Mouse (Mus musculus): ENCODE results near the gene Etfbkmt. TPM values are rescaled to one million over a fixed set of nuclear protein-coding genes. Genes with fewer than 3 reads are reported as not detected.

Etfbkmt gene
- polyA plus RNA-seq, 1 experiment = 6.2 TPM

- H3K4me3 ChIP-seq (replicated peaks; ENCODE audit: control insufficient read depth, low read depth, low read length) = no peak overlapping the region
- H3K27ac ChIP-seq (ENCODE audit: control insufficient read depth, insufficient read depth, low read depth, low read length, poor library complexity) = no peak overlapping the region
- no peaks in the 10 kb centered on the region; the same call in 1 of the 2 replicates for H3K4me1 ChIP-seq (ENCODE audit: control insufficient read depth, insufficient read depth, low read length)
- 65% methylated on average over 3 of the region's 3 CpGs for whole genome bisulfite sequencing
- no peak for TF ChIP-seq POLR2A (IDR thresholded peaks at IDR 0.05; ENCODE audit: borderline replicate concordance, control insufficient read depth, low read depth, low read length)
- TF ChIP-seq CTCF (IDR thresholded peaks at IDR 0.05; ENCODE audit: control insufficient read depth, insufficient read depth, low read length) = no peak
Measured at GRCm38 (mm10) chr6:149197116-149197515, 57.5 kb downstream of the Etfbkmt start.

GRCm38 (mm10) chr6:149198572-149198971, 58.9 kb downstream of the Etfbkmt start:
- Histone ChIP-seq H3K4me1 (ENCODE audit: control insufficient read depth, insufficient read depth, low read length) (no peaks in the 10 kb centered on the region), H3K4me3 (replicated peaks; ENCODE audit: control insufficient read depth, low read depth, low read length) (no peak overlapping the region), H3K27ac (ENCODE audit: control insufficient read depth, insufficient read depth, low read depth, low read length, poor library complexity) (no peak overlapping the region)
- TF ChIP-seq CTCF (IDR thresholded peaks at IDR 0.05; ENCODE audit: control insufficient read depth, insufficient read depth, low read length) = no peak
- TF ChIP-seq POLR2A (IDR thresholded peaks at IDR 0.05; ENCODE audit: borderline replicate concordance, control insufficient read depth, low read depth, low read length) = no peak

Other genes starting within 250 kb of the Etfbkmt start
- gene Caprin2, start 243.6 kb upstream of the Etfbkmt start, polyA plus RNA-seq (2011; ENCODE audit: insufficient read depth, insufficient read length, low replicate concordance, missing spikeins) = 9.6 and 16.0 TPM in 2 replicates
- 22.2 and 39.9 TPM in 2 replicates for gene Sinhcaf, start 193.4 kb upstream of the Etfbkmt start, polyA plus RNA-seq (2011; ENCODE audit: insufficient read depth, insufficient read length, low replicate concordance, missing spikeins)
- gene Dennd5b, start 38.2 kb upstream of the Etfbkmt start, polyA plus RNA-seq (2011; ENCODE audit: insufficient read depth, insufficient read length, low replicate concordance, missing spikeins) = 1.4 and 3.0 TPM in 2 replicates
- not detected in 2 replicates for gene Gm10203, start 9.7 kb upstream of the Etfbkmt start, polyA plus RNA-seq (2011; ENCODE audit: insufficient read depth, insufficient read length, low replicate concordance, missing spikeins)
- 2.6 and 4.0 TPM in 2 replicates for gene Amn1, start 48.9 kb downstream of the Etfbkmt start, polyA plus RNA-seq (2011; ENCODE audit: insufficient read depth, insufficient read length, low replicate concordance, missing spikeins)
- gene Resf1, start 169.6 kb downstream of the Etfbkmt start, polyA plus RNA-seq (2011; ENCODE audit: insufficient read depth, insufficient read length, low replicate concordance, missing spikeins) = 17.1 and 34.0 TPM in 2 replicates